Mouse (Mus musculus) embryonic facial prominence, embryonic 10.5 days (tissue): ENCODE measurements around the gene Specc1l. TPM values are rescaled to one million over a fixed set of nuclear protein-coding genes. Genes with fewer than 3 reads are reported as not detected.

Source experiments
- DNase-seq: peaks from one replicate; pipeline ENCODE4 v3.0.0-alpha.2; 2017; ENCODE audit warnings: low spot score
- H3K27ac ChIP-seq: fragments of 300-500 bp; sonication (generic); replicated peaks from 2 replicates; pipeline ENCODE4 v1.5.1; 2016; ENCODE audit warnings: mild to moderate bottlenecking
- H3K27me3 ChIP-seq: fragments of 300-500 bp; sonication (generic); replicated peaks from 2 replicates; pipeline ENCODE4 v1.6.1; 2016; ENCODE audit warnings: low read depth, mild to moderate bottlenecking; ENCODE audit not compliant: poor library complexity, severe bottlenecking
- H3K36me3 ChIP-seq: fragments of 300-500 bp; sonication (generic); replicated peaks from 2 replicates; pipeline ENCODE4 v1.6.1; 2016; ENCODE audit warnings: mild to moderate bottlenecking, moderate library complexity
- H3K4me1 ChIP-seq: fragments of 300-500 bp; sonication (generic); 2 replicates; pipeline ENCODE4 v1.6.1; 2016
- H3K4me3 ChIP-seq: fragments of 300-500 bp; sonication (generic); 2 replicates; pipeline ENCODE4 v1.5.1; 2016; ENCODE audit warnings: mild to moderate bottlenecking, moderate library complexity
- H3K9me3 ChIP-seq: fragments of 300-500 bp; sonication (generic); 2 replicates; pipeline ENCODE4 v1.6.1; 2016; ENCODE audit warnings: mild to moderate bottlenecking
- WGBS: fragments of 180-500 bp; shearing (Covaris S2); methylation state at CpG from one replicate; pipeline ENCODE4 v1.1.7; 2016; 5-methylcytosine and 5-hydroxymethylcytosine counted together
- polyA plus RNA-seq: library from polyadenylated mRNA; unstranded; fragments of >200 nt; fragmentation: Nextera tagmentation; extraction: Ambion mirVana; gene quantifications from 2 replicates; pipeline ENCODE4 v1.2.1, GENCODE M21; 2016

Specc1l gene
- polyA plus RNA-seq, 1 experiment from 2014 or later, result 43.3 TPM

DNA sequence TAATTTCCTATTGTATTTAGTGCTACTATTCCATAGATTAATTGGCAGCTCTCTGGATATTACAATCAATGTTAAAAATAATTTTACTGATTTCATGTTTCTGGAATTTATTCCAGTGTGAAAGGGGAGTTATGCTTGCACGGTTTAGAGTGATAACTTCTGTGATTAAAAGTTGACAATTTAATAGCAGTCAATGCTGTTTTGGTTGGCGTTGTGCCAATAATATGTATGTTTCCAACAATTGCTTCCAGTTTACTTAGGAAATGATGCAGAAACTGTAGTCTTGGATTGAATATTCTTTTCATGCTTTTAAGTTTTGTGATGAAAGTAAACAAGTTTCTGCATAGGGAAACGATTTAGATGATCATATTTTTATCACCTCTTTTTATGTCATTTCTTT, 45.5 kb downstream of the Specc1l start:
- WGBS, result 87% methylated on average over 3 of the region's 3 CpGs
- no peak for DNase-seq
- H3K4me3 ChIP-seq, result no peak overlapping the region
- peaks cover 3% of the 10 kb centered on the region for H3K4me1 ChIP-seq
- H3K9me3 ChIP-seq, result no peaks in the 10 kb centered on the region
- H3K27me3 ChIP-seq, result no peaks in the 10 kb centered on the region
- peaks cover 58% of the 10 kb centered on the region for H3K36me3 ChIP-seq
- no peak overlapping the region for H3K27ac ChIP-seq

DNA sequence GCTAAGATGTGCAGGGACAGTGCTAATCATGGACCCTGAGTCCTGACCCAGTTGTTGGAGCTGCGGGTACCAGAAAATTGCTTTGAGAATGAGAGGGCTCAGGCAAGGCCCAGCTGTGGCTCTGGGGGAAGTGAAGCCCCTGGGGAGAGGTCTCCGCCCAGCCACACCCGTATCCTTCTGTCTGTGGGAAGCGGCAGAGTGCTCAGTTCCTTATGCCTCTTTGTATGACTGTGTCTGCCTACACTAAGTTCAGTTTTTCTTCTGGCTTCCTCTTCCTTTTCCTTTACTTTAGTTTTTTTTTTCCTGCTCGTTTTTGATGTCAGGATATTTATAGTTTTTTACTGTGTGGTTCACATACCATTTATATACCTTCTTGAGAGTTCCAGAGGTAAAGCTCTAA, 46.4 kb downstream of the Specc1l start:
- DNase-seq, result no peak
- H3K4me1 ChIP-seq, result no peaks in the 10 kb centered on the region
- no peaks in the 10 kb centered on the region for H3K27me3 ChIP-seq
- WGBS, result 83% methylated on average over 5 of the region's 5 CpGs
- no peaks in the 10 kb centered on the region for H3K9me3 ChIP-seq
- H3K4me3 ChIP-seq, result no peak overlapping the region
- H3K36me3 ChIP-seq, result peaks cover 60% of the 10 kb centered on the region
- no peak overlapping the region for H3K27ac ChIP-seq

GRCm38 (mm10) chr10:75261268-75261667, 49.4 kb downstream of the Specc1l start:
- no peak for DNase-seq
- 95% methylated on average over 5 of the region's 5 CpGs for WGBS
- H3K27ac ChIP-seq, result no peak overlapping the region
- no peaks in the 10 kb centered on the region for H3K27me3 ChIP-seq
- no peaks in the 10 kb centered on the region for H3K9me3 ChIP-seq
- H3K4me3 ChIP-seq, result no peak overlapping the region
- no peaks in the 10 kb centered on the region for H3K4me1 ChIP-seq
- peaks cover 81% of the 10 kb centered on the region for H3K36me3 ChIP-seq

DNA sequence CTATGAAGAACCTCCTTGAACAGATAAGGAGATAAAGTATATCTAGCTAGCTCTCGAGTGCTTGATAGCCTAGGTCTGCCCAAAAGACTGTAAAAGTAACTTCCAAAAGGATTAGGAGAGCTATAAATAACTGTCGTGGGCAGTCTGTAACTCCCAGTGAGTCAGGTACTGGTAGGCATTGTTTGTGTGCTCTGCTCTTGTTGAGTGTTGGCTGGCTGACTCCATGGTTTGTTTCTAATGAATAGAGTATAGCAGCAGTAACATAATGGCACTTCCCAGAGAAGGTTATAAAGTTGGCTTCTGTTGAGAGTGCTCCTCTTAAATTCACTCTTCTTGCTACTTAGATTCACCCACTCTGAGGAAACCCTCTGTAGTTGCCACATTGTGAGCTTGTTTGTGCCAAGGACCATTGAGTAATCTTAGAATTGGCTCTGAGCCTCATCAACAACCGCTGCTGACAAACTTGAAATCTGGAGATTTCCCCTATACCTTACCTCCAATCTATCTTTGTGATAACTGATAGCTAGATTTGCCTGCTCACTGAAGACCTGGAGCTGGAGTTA, 53.2 kb downstream of the Specc1l start:
- no peak overlapping the region for H3K27ac ChIP-seq
- H3K9me3 ChIP-seq, result no peaks in the 10 kb centered on the region
- H3K4me3 ChIP-seq, result no peak overlapping the region
- DNase-seq, result no peak
- peaks cover 97% of the 10 kb centered on the region for H3K36me3 ChIP-seq
- no peaks in the 10 kb centered on the region for H3K27me3 ChIP-seq
- no peaks in the 10 kb centered on the region for H3K4me1 ChIP-seq
- 87% methylated on average over 3 of the region's 3 CpGs for WGBS

DNA sequence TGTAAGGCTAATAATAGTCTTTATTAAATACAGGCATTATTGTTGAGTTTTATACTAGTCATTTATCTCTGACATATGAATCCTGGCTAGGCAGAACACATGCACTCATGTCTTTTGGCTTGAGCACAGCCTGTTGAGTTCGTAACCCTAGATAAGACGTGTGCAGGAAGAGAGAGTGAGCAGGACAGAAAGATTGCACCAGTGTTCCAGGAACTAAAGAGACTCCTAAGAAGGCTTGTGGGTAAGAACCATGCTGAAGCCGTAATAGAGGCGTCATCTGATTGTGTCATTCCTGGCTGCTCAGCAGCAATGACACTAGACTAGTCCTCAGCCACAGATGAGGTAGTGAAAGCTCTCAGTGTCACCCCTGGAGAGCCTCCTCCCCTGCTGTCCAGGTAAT, 61.1 kb downstream of the Specc1l start:
- 88% methylated on average over 4 of the region's 4 CpGs for WGBS
- H3K4me1 ChIP-seq, result no peaks in the 10 kb centered on the region
- no peak overlapping the region for H3K4me3 ChIP-seq
- DNase-seq, result no peak
- no peaks in the 10 kb centered on the region for H3K27me3 ChIP-seq
- peaks cover 76% of the 10 kb centered on the region for H3K36me3 ChIP-seq
- H3K27ac ChIP-seq, result no peak overlapping the region
- no peaks in the 10 kb centered on the region for H3K9me3 ChIP-seq

GRCm38 (mm10) chr10:75276427-75277013, 64.6 kb downstream of the Specc1l start:
- no peak overlapping the region for H3K4me3 ChIP-seq
- no peaks in the 10 kb centered on the region for H3K27me3 ChIP-seq
- H3K9me3 ChIP-seq, result no peaks in the 10 kb centered on the region
- WGBS, result 94% methylated on average over 12 of the region's 12 CpGs
- peaks cover 71% of the 10 kb centered on the region for H3K36me3 ChIP-seq
- H3K4me1 ChIP-seq, result no peaks in the 10 kb centered on the region
- no peak overlapping the region for H3K27ac ChIP-seq
- DNase-seq, result no peak

- H3K36me3 ChIP-seq, result peaks cover 73% of the 10 kb centered on the region
- H3K27me3 ChIP-seq, result no peaks in the 10 kb centered on the region
- no peak overlapping the region for H3K27ac ChIP-seq
- WGBS, result 71% methylated on average over 1 of the region's 1 CpGs
- H3K9me3 ChIP-seq, result no peaks in the 10 kb centered on the region
- no peak for DNase-seq
- H3K4me1 ChIP-seq, result no peaks in the 10 kb centered on the region
- H3K4me3 ChIP-seq, result no peak overlapping the region
Measured at GRCm38 (mm10) chr10:75277501-75277900, 65.6 kb downstream of the Specc1l start.

DNA sequence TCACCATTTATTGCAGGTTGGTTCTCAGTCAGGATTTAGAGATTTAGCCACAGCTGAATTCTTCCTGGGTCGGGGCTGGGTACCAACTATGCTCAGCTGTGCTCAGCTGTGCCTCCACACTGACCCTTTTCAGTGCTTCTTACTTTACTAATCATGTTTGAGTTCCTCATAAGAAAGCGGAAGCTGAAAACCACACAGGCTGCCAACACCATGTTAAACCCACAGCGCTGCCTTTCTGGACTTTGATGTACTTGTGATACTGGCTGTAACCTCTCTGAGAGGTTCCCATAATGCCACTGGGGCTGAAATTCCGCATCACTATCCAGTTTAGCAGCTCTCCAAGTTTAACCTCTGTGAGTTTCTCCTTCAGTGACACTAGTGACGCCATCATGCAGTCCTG, 70.8 kb downstream of the Specc1l start:
- no peak for DNase-seq
- H3K4me3 ChIP-seq, result no peak overlapping the region
- WGBS, result 94% methylated on average over 5 of the region's 5 CpGs
- no peak overlapping the region for H3K27ac ChIP-seq
- no peaks in the 10 kb centered on the region for H3K27me3 ChIP-seq
- H3K4me1 ChIP-seq, result no peaks in the 10 kb centered on the region
- no peaks in the 10 kb centered on the region for H3K9me3 ChIP-seq
- H3K36me3 ChIP-seq, result peaks cover 64% of the 10 kb centered on the region

DNA sequence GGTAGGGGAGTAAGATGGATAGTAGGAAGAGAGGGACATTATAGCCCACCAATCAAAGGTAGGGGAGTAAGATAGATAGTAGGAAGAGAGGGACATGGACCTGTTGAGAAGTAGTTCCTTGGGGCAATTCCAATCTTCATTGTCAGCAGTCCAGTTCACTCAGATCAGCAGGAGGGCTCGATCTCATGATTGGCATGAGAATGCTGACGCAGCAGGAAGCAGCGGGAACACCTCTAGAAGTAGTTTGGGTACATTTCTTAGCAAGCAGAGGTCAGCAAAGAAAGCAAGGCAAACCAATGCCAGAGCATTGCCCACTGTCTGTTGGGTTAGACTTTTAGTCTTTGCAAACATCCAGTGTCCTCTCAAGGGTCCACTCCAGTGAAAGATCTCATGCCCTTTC, 71.9 kb downstream of the Specc1l start:
- WGBS, result 94% methylated on average over 3 of the region's 3 CpGs
- Histone ChIP-seq H3K27ac (no peak overlapping the region), H3K9me3 (no peaks in the 10 kb centered on the region), H3K4me3 (no peak overlapping the region), H3K27me3 (no peaks in the 10 kb centered on the region), H3K4me1 (no peaks in the 10 kb centered on the region), H3K36me3 (peaks cover 59% of the 10 kb centered on the region)
- DNase-seq, result no peak

DNA sequence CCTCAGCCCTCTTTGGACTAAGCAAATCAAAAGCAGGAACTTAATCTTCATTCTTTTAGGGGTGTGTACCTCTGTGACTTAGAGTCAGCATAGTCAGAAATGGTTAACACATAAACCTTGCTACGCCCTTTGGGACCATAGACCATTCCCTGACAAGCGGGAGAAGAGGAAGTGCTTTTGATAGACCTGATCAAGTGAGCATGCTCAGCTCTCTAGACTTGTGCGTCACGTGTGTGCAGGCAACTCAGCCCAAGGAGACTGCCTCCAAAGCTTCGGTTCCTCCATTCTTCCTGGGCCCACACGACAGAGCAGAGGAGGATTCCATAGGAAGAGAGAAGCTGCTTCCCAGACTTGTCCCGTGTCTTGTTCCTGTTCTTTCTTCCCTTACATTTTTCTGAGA, 76.7 kb downstream of the Specc1l start:
- 84% methylated on average over 7 of the region's 7 CpGs for WGBS
- H3K4me3 ChIP-seq, result no peak overlapping the region
- DNase-seq, result no peak
- no peaks in the 10 kb centered on the region for H3K27me3 ChIP-seq
- H3K4me1 ChIP-seq, result no peaks in the 10 kb centered on the region
- H3K27ac ChIP-seq, result no peak overlapping the region
- H3K36me3 ChIP-seq, result peaks cover 47% of the 10 kb centered on the region
- H3K9me3 ChIP-seq, result no peaks in the 10 kb centered on the region

GRCm38 (mm10) chr10:75289392-75289791, 77.5 kb downstream of the Specc1l start:
- H3K36me3 ChIP-seq, result peaks cover 43% of the 10 kb centered on the region
- H3K4me1 ChIP-seq, result peaks cover 5% of the 10 kb centered on the region; the same call in 1 of the 2 replicates
- H3K27ac ChIP-seq, result no peak overlapping the region
- H3K4me3 ChIP-seq, result no peak overlapping the region
- DNase-seq, result no peak
- 76% methylated on average over 4 of the region's 4 CpGs for WGBS
- no peaks in the 10 kb centered on the region for H3K9me3 ChIP-seq
- H3K27me3 ChIP-seq, result no peaks in the 10 kb centered on the region

GRCm38 (mm10) chr10:75290650-75291049, 78.8 kb downstream of the Specc1l start:
- Histone ChIP-seq H3K36me3 (peaks cover 33% of the 10 kb centered on the region), H3K4me3 (no peak overlapping the region), H3K4me1 (peaks cover 17% of the 10 kb centered on the region), H3K9me3 (no peaks in the 10 kb centered on the region), H3K27ac (no peak overlapping the region), H3K27me3 (no peaks in the 10 kb centered on the region)
- DNase-seq, result no peak
- 91% methylated on average over 5 of the region's 5 CpGs for WGBS

DNA sequence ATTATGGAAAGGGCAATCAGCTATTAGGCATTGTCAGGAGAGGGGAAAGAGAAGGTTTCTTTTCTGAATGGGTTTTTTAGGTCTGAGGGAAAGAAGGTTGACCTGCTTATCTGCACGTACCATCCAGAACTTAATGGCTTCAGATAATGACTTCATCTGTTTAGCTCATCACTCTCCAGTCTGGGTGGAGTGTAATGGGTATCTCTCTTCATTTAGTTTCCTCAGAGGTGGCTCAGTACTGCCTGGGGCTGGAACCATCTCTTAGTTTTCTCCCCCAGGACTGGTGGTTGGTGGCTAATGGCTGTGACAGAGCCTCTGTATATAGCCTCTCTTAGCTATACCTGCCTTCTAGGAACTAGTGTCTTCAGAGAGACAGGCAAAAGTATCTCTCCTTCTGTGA, 79.5 kb downstream of the Specc1l start:
- no peak overlapping the region for H3K27ac ChIP-seq
- no peak for DNase-seq
- no peaks in the 10 kb centered on the region for H3K27me3 ChIP-seq
- H3K9me3 ChIP-seq, result no peaks in the 10 kb centered on the region
- peaks cover 19% of the 10 kb centered on the region for H3K4me1 ChIP-seq
- peaks cover 39% of the 10 kb centered on the region for H3K36me3 ChIP-seq
- WGBS, result 83% methylated on average over 1 of the region's 1 CpGs
- H3K4me3 ChIP-seq, result no peak overlapping the region
